In the genomic region with DNA sequence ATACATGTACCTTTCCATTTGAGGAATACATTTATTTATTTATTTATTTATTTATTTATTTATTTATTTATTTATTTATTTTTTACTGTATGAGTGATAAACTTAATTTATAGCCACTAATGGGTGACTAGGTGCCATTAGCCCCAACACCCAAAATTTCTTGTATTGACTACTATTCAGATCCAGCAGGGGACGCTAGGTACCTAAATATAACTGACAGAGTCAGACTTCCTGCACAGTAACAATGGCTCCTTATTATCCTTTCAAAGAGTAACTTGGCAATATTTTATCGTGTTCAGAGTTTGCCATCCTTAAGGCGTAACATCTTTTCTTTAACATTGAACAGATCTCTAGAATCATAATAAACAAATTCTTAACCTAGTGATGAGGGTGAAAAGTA, we compare ENCODE assay signal across 7 mouse cellular contexts.
A peak's percentile ranks its signal among the peaks of the same experiment; 100 is the strongest.
DNase-seq lines count a peak whose midpoint lies in the region; ATAC-seq lines count a peak whose summit lies in the region.

No protein-coding gene starts in this region.

- peak; percentile 61 for ATAC-seq in CD4-positive, CD25-positive, alpha-beta regulatory T cell, adult 4 months
- peak; percentile 35 for ATAC-seq in inflammation-experienced regulatory T-cells, adult 6 months

- peak; percentile 23 for DNase-seq in kidney, postnatal 10 days
- DNase-seq in kidney, adult 8-10 months: no peak
- DNase-seq in A20 (ENCODE audit: low read depth, low spot score) (peak; percentile 26), MN1 (ENCODE audit: low spot score) (no peak)
- DNase-seq in heart, adult 11 months: no peak

Comparison
In these comparisons a context has a peak if more than half of its experiments do, and no peak if none do; other contexts are left out.
1. DNase-seq: peak in kidney, postnatal 10 days (single experiment) and A20 (single experiment); none in kidney, adult 8-10 months (0 of 2), MN1 (single experiment) and heart, adult 11 months (single experiment).